Mouse (Mus musculus) cerebellum, adult 2 months (tissue): ENCODE data around the gene Selenok. TPM values are rescaled to one million over a fixed set of nuclear protein-coding genes. Genes with fewer than 3 reads are reported as not detected.
A peak's percentile ranks its signal among the peaks of the same experiment; 100 is the strongest.

Experiments used
- DNase-seq, 2 experiments: peaks; one replicate each; pipeline ENCODE4 v3.0.0; 2021
- H3K27ac ChIP-seq: fragments of 200-500 bp; 2 replicates; pipeline ENCODE4 v1.5.1; 2012; ENCODE audit warnings: low read length, control low read depth, inconsistent platforms; ENCODE audit not compliant: insufficient read depth
- H3K27me3 ChIP-seq: fragments of 200-500 bp; 2 replicates; pipeline ENCODE4 v1.6.1; 2012; ENCODE audit warnings: inconsistent platforms, mild to moderate bottlenecking, low read length, moderate library complexity; ENCODE audit not compliant: control insufficient read depth, insufficient read depth
- H3K4me1 ChIP-seq: fragments of 200-500 bp; 2 replicates; pipeline ENCODE4 v1.6.1; 2011; ENCODE audit warnings: low read length; ENCODE audit not compliant: control insufficient read depth, insufficient read depth
- H3K4me3 ChIP-seq: fragments of 200-500 bp; replicated peaks from 2 replicates; pipeline ENCODE3; 2011; ENCODE audit warnings: mild to moderate bottlenecking, low read depth, low read length, control low read depth; ENCODE audit not compliant: insufficient read depth
- CTCF ChIP-seq: fragments of 200-500 bp; IDR thresholded peaks from 2 replicates; pipeline ENCODE4 v1.5.1; 2011; ENCODE audit warnings: low read depth, mild to moderate bottlenecking, control low read depth, low read length, moderate library complexity, borderline replicate concordance; ENCODE audit not compliant: insufficient read depth
- POLR2A ChIP-seq: fragments of 200-500 bp; IDR thresholded peaks from 2 replicates; pipeline ENCODE4 v1.6.1; 2011; ENCODE audit warnings: low read length, control low read depth, borderline replicate concordance; ENCODE audit not compliant: insufficient read depth
- WGBS: fragments of 180-500 bp; shearing (Covaris S2); methylation state at CpG from one replicate; pipeline ENCODE4 v1.1.7; 2018; 5-methylcytosine and 5-hydroxymethylcytosine counted together
- polyA plus RNA-seq: library from polyadenylated mRNA; depleted of rRNA; stranded (reverse); fragments of >200 nt; gene quantifications from 2 replicates; pipeline ENCODE4 v1.2.3, GENCODE M21; 2012; rRNA removed

Selenok gene
- 177 and 183 TPM in 2 replicates for polyA plus RNA-seq

DNA sequence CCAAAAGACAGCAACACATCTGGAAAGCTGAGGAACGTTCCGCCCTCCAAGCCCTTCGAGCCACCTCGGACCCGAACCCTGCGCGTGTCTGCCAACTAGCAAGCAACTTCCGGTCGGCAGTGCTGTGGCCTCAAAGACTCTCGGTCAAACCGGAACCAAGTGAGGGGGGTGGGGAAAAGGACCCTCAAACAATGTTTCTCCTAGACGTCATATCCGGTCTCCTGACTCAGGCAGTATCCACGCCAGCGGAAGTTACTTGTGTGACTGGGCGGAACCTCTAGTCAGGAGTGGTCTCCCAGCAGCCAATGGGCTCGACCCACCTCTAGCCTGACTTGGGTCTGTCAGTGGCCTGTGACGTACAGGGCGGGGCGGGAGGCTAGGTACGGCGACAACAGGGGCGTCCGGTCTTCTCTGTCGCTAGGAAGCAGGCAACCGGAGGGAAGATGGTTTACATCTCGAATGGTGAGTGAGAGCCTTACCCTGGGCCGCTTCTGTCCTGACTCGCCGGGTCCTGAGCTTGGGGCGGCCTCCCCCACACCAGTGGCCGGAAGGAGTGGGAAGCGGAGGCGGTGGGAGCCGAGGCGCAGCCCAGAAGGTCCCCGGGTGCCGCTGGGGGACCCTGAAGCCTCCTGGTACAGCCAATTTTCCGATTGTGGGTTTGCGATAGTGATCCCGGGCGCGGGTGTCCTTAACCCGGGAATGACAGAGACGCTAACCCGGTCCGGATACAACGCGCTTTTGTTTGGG is at the start of gene Selenok:
TSS of gene Selenok (plus strand) at position 234 of the 747 bp plus-strand sequence.
- under 1% methylated on average over 49 of the region's 49 CpGs for WGBS
- DNase-seq: peak; percentile 93 to 99
- no peak for TF ChIP-seq CTCF
- peak; percentile 91 for TF ChIP-seq POLR2A
- peak within 1 kb of the TSS; percentile 70 for H3K4me3 ChIP-seq
- H3K27ac ChIP-seq: peak within 1 kb of the TSS; percentile 74
- H3K4me1 ChIP-seq: peaks cover 2% of the 10 kb centered on the region; the same call in 1 of the 2 replicates
- no peaks in the 10 kb centered on the region for H3K27me3 ChIP-seq

DNA sequence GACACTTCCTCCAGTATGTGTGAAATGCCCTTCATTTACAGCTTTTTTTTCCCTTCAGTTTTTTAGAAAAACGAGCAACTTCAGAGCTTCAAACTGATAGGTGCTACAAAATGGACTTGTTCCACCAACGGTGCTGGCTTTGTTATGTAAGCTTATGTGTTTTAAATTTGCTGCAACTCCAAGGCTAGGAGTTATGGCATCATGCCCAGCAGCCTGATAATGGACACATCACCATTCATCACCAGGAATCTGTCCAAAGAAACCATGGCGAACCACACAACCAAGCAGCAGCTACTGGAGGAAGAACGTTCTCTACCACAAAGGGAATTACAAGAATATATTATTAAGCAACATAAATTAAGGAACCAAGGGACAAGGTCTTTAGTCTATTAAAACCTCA is 39.1 kb upstream of the Selenok start:
- no peaks in the 10 kb centered on the region for H3K27me3 ChIP-seq
- 26% methylated on average over 4 of the region's 4 CpGs for WGBS
- no peak overlapping the region for H3K4me3 ChIP-seq
- TF ChIP-seq CTCF (no peak), POLR2A (no peak)
- no peak for DNase-seq
- no peak overlapping the region for H3K27ac ChIP-seq
- H3K4me1 ChIP-seq: no peaks in the 10 kb centered on the region

DNA sequence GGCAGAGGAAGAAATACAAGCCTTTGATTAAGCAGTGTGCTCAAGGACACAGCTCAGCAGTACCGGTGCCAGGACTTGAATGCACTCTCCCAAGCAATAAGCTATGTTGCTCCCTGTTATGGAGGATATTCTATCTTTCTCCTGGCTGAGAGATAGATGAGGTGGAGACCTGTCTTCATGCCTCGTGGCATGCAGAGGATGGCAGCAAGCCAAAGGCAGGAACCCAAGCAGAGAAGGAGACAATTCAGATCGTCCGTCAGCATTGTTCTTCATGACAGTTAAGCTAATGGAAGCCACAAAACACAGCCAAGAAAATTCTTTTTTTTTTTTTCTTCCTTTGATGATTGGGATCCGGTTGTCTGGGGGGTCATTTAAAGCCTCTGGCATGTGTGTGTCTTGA is 32.6 kb upstream of the Selenok start:
- Histone ChIP-seq H3K27ac (no peak overlapping the region), H3K27me3 (no peaks in the 10 kb centered on the region), H3K4me3 (no peak overlapping the region), H3K4me1 (peaks cover 9% of the 10 kb centered on the region)
- WGBS: 10% methylated on average over 5 of the region's 5 CpGs
- peak in 1 of 2 experiments; percentile 31 for DNase-seq
- TF ChIP-seq POLR2A: no peak
- TF ChIP-seq CTCF: no peak

DNA sequence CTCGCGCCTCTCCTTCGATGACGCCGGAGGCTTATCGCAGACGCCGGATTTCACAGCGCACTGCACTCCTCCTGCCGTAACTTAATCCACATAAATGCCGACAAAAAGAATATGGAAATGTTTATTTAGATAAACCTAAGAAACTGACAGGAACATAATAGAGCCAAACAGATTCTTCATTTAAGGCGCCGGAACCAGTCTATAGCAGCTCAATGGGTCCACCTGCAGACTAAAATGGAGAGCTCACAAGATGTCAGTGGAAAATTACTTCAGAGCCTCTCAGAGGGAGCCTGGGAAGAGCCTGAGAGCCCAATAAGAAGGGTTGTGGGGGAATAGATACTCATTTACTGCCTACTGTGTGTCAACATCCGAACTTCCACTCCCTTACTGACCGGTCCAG is 30.6 kb upstream of the Selenok start:
- Histone ChIP-seq H3K27me3 (no peaks in the 10 kb centered on the region), H3K4me1 (peaks cover 9% of the 10 kb centered on the region), H3K4me3 (no peak overlapping the region), H3K27ac (no peak overlapping the region)
- no peak for DNase-seq
- TF ChIP-seq CTCF (no peak), POLR2A (no peak)
- 87% methylated on average over 15 of the region's 15 CpGs for WGBS

- H3K27ac ChIP-seq: no peak overlapping the region
- DNase-seq: no peak
- WGBS: 59% methylated on average over 20 of the region's 20 CpGs
- H3K4me3 ChIP-seq: no peak overlapping the region
- no peaks in the 10 kb centered on the region for H3K27me3 ChIP-seq
- peaks cover 9% of the 10 kb centered on the region for H3K4me1 ChIP-seq
- TF ChIP-seq POLR2A: no peak
- TF ChIP-seq CTCF: no peak
These were observed 28.4 kb upstream of the Selenok start for GRCm38 (mm10) chr14:29939600-29940312.

GRCm38 (mm10) chr14:29940313-29940812 is 27.7 kb upstream of the Selenok start:
- H3K27me3 ChIP-seq: no peaks in the 10 kb centered on the region
- WGBS: 25% methylated on average over 10 of the region's 10 CpGs
- no peak overlapping the region for H3K4me3 ChIP-seq
- peaks cover 7% of the 10 kb centered on the region for H3K4me1 ChIP-seq
- TF ChIP-seq POLR2A: no peak
- TF ChIP-seq CTCF: no peak
- H3K27ac ChIP-seq: no peak overlapping the region
- no peak for DNase-seq

GRCm38 (mm10) chr14:29940877-29941276 is 27.2 kb upstream of the Selenok start:
- peaks cover 2% of the 10 kb centered on the region for H3K4me1 ChIP-seq
- no peak for TF ChIP-seq POLR2A
- TF ChIP-seq CTCF: peak; percentile 53; the same call in 1 of the 2 replicates
- peak; percentile 49 to 56 for DNase-seq
- no peak overlapping the region for H3K27ac ChIP-seq
- H3K4me3 ChIP-seq: no peak overlapping the region
- 3% methylated on average over 2 of the region's 2 CpGs for WGBS
- no peaks in the 10 kb centered on the region for H3K27me3 ChIP-seq
